Mouse (Mus musculus) thymus, postnatal 4 days (tissue): Measurements from ENCODE around the gene Gm8797.
"Not testable (repeated sequence)": the region's sequence is repeated elsewhere in the genome, so short reads cannot be mapped to it uniquely, and the experiment has no call there.

ENCODE experiments used
- DNase-seq: peaks from one replicate; pipeline ENCODE4 v3.0.0; 2021

The Gm8797 gene

GRCm38 (mm10) chr3:5750506-5750905 lies at the start of gene Gm8797:
TSS of gene Gm8797 (plus strand) at chr3:5750806.
- not testable (repeated sequence) for DNase-seq

GRCm38 (mm10) chr3:5714481-5714880 lies 36.1 kb upstream of the Gm8797 start:
- no peak for DNase-seq

- DNase-seq = no peak
These were observed 17.7 kb upstream of the Gm8797 start for GRCm38 (mm10) chr3:5732931-5733330.

GRCm38 (mm10) chr3:5754763-5755478 lies 4.3 kb downstream of the Gm8797 start:
- no peak for DNase-seq

- no peak for DNase-seq
These were observed 15.7 kb downstream of the Gm8797 start for GRCm38 (mm10) chr3:5766256-5766655.

GRCm38 (mm10) chr3:5776894-5777293 lies 26.3 kb downstream of the Gm8797 start:
- no peak for DNase-seq
